Mouse (Mus musculus) erythroblast, embryonic 14.5 days (primary cell): ENCODE measurements around the gene Rem1.

ENCODE experiments used
- GATA1 ChIP-seq: IDR thresholded peaks from 2 replicates; pipeline ENCODE4 v1.6.1; 2012; ENCODE audit warnings: low read length, inconsistent platforms, mixed read lengths
- TAL1 ChIP-seq: IDR thresholded peaks from 3 replicates; pipeline ENCODE4 v1.6.1; 2012; ENCODE audit warnings: low read length, inconsistent platforms, mixed read lengths

GRCm38 (mm10) chr2:152629239-152629638, 2.5 kb downstream of the Rem1 start:
- TF ChIP-seq TAL1 (no peak), GATA1 (no peak)
